8 mouse cellular contexts compared by ENCODE assay signal in the genomic region with DNA sequence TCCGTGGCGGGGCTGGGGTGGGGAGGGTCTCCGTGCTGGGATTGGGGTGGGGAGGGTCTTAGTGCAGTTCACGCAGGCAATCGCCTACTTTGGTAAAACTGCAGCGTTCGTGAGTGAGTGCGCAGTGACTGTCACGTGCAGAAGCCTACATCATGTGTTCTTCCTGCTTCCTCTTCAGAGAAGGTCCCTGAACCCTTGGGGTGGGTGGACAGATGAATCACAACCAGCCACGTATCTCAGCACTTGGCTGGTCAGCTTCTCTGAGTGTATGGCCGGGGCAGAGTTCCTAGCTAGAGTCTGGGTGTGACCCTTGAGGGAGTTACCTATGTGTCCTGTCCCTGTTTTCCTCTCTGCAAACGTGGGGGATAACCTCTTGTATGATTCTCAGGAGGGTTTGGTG. TPM values are rescaled to one million over a fixed set of nuclear protein-coding genes. Genes with fewer than 3 reads are reported as not detected.
A peak's percentile ranks its signal among the peaks of the same experiment; 100 is the strongest.
DNase-seq lines count a peak whose midpoint lies in the region; ATAC-seq lines count a peak whose summit lies in the region.

No protein-coding gene starts in this region.

- H3K9ac ChIP-seq in liver, embryonic 16.5 days (ENCODE audit: low read depth, low read length), result 0 out of 2 replicates have a peak overlapping the region, but pooled peaks have one; percentile 26

- under 1% methylated on average over 11 of the region's 12 CpGs for WGBS in liver, embryonic 16.5 days (ENCODE audit: insufficient replicate concordance)

- peak overlapping the region; percentile 62 for H3K4me3 ChIP-seq in liver, embryonic 16.5 days (ENCODE audit: low read depth, low read length)

- peaks cover 15% of the 10 kb centered on the region for H3K4me1 ChIP-seq in liver, embryonic 16.5 days (ENCODE audit: control insufficient read depth, low read depth, low read length)

- DNase-seq in 3T3-L1 (ENCODE audit: low read depth, low spot score) (peak; percentile 91), R1 (ENCODE audit: low read depth, low spot score) (peak; percentile 57)
- DNase-seq in embryo, embryonic 11 days, result peak; percentile 65
- DNase-seq in heart, adult 8-10 months (ENCODE audit: low spot score), result peak; percentile 73
- DNase-seq in kidney, adult 8-10 months, result peak; percentile 48 to 53
- DNase-seq in neural tube, embryonic 10.5 days (ENCODE audit: extremely low spot score, low spot score), result peak; percentile 57
- peak; percentile 41 to 42 for DNase-seq in thymus, postnatal 10 days (ENCODE audit: low spot score in 2 of 2)

- H3K4me2 ChIP-seq in liver, embryonic 16.5 days (ENCODE audit: low read depth, low read length), result peak overlapping the region; percentile 95

- H3K9me3 ChIP-seq in liver, embryonic 16.5 days (replicated peaks; ENCODE audit: control insufficient read depth, low read length), result no peaks in the 10 kb centered on the region

- no peaks in the 10 kb centered on the region for H3K36me3 ChIP-seq in liver, embryonic 16.5 days (ENCODE audit: control insufficient read depth, insufficient read depth)

- peak overlapping the region; percentile 46; the same call in 1 of the 2 replicates for H3K27ac ChIP-seq in liver, embryonic 16.5 days (ENCODE audit: low read length)

- no peaks in the 10 kb centered on the region for H3K27me3 ChIP-seq in liver, embryonic 16.5 days (ENCODE audit: control insufficient read depth, insufficient read depth, low read depth, low read length)

- no peak for ATAC-seq in liver, embryonic 16.5 days (ENCODE audit: low read depth)

RNA-seq across cellular contexts. Expression of a gene that starts 27.9 kb away (rescaled TPM):
- not detected for total RNA-seq in heart, adult 8-10 months (2022)
- 0.01 TPM in 1 of 2 replicates, not detected in the other for polyA plus RNA-seq in liver, embryonic 16.5 days (2015; fragmentation: Nextera tagmentation; extraction: Ambion mirVana)

RNA-seq across cellular contexts. Expression of a gene that starts 47.5 kb away (rescaled TPM):
- 100 to 1,000 TPM in 1 of 4 experiments, 10 to 100 TPM in 3; 90.7 to 106 (median 95.9) TPM for total RNA-seq in heart, adult 8-10 months (2022)
- 1.7 TPM in 2 replicates for polyA plus RNA-seq in liver, embryonic 16.5 days (2015; fragmentation: Nextera tagmentation; extraction: Ambion mirVana)

RNA-seq across cellular contexts. Expression of a gene that starts 49.3 kb away (rescaled TPM):
- not detected for total RNA-seq in heart, adult 8-10 months (2022)
- polyA plus RNA-seq in liver, embryonic 16.5 days (2015; fragmentation: Nextera tagmentation; extraction: Ambion mirVana), result not detected in 2 replicates
